Mouse (Mus musculus) G1E-ER4 (cell line): Measurements from ENCODE around the gene Pet100. TPM values are rescaled to one million over a fixed set of nuclear protein-coding genes. Genes with fewer than 3 reads are reported as not detected.

Source experiments
- GATA1 ChIP-seq: IDR thresholded peaks from one replicate; pipeline ENCODE4 v1.8.0; 2012; ENCODE audit warnings: low read length, inconsistent platforms
- polyA plus RNA-seq: library from polyadenylated mRNA; stranded (reverse); fragments of >175 nt; gene quantifications from 2 replicates; pipeline ENCODE4 v1.2.3, GENCODE M21; 2012

The Pet100 gene
- 50.5 and 55.8 TPM in 2 replicates for polyA plus RNA-seq

DNA sequence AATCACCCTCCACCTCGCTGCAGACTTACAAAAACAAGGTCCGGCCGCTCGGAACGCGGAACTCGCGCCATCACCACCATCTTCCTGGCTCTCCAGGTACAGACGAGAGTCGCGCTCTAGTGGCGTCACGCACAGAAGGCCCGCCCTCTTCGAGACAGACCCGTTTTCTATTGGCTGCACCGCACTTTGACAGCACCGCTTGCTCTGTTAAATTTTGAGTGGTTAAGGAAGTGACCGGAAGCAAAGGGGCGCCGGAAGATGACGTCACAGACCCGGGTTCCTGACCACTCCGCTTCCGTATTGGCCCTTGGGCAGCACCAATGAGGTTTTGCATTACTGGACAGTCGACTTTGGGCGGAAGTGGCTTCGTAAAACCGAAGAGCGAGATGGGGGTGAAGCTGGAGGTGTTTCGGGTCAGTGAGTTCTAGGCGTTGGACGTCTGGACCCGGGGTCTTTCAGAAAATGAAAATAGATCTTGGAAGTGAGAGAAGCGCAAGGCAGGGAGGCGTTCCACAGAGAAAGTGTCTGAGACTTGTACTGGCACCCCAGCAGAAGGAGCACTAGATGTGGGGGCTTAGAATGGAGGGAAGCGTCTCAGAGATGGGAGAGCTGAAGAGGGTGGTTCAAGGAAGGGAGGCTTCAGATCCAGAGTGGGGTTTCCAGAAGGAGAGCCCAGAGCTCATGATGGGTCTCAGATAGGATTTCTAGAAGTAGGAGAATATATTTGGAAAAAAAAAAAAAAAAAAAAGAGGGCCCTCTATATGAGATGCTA lies at the start of gene Pet100, which contains the start of gene Xab2:
Gene Pet100, plus strand, starts transcription at position 350 of the 772 bp plus-strand sequence.
Gene Xab2, minus strand, starts transcription at position 118 of the 772 bp plus-strand sequence.
- no peak for TF ChIP-seq GATA1

DNA sequence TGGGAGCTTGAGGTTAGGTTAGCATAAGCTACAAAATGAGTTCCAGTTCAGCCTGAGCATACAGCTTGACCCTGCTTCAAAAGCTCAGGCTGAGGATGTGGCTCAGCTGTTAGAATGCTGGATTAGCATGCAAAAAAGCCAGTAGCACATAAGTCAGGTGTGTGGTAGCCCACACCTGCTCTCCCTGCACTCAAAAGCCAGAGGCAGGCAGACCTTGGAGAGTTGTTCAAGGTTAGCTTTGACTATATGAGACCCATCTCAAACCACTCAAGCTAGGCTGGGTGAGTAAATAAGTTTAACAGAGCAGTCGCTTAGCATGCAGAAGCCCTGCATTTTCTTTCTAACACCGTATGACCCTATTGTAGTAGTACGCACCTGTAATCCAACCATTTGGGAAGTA lies 46.8 kb upstream of the Pet100 start:
- no peak for TF ChIP-seq GATA1

DNA sequence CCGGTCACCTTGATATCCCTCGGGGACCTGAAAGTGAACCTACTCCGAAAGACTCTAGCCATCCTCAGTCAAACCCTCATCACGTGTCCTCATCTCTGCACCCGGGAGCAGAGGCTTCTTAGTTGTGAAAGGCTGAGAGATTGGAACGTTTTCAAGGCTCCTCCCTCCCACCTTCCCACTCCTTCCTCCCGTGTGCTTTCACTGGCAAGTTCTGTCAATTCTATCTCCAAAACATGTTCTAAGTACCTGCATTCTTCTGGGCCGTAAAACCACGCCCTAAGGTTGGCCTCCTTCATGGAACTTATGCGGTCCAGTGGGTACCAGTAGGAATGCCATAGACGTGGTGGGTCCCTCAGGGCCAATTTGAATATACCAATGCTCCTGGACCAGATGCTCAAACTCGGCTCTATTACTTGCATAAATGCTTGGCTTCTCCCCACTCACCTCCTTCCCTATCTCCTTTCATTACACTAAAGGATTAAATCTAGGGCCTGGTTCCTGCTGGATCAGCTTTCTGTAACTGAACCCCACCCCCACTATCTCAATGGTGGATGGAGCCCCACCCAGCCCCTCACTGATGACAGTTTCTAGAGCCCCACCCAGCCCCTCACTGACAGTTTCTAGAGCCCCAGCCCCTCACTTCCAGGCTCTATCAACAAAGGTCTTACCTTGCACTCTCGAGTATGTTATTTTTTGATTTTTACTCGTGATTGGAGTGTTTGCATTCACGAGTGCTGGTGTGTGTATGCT lies 45.0 kb upstream of the Pet100 start:
- TF ChIP-seq GATA1, result no peak

DNA sequence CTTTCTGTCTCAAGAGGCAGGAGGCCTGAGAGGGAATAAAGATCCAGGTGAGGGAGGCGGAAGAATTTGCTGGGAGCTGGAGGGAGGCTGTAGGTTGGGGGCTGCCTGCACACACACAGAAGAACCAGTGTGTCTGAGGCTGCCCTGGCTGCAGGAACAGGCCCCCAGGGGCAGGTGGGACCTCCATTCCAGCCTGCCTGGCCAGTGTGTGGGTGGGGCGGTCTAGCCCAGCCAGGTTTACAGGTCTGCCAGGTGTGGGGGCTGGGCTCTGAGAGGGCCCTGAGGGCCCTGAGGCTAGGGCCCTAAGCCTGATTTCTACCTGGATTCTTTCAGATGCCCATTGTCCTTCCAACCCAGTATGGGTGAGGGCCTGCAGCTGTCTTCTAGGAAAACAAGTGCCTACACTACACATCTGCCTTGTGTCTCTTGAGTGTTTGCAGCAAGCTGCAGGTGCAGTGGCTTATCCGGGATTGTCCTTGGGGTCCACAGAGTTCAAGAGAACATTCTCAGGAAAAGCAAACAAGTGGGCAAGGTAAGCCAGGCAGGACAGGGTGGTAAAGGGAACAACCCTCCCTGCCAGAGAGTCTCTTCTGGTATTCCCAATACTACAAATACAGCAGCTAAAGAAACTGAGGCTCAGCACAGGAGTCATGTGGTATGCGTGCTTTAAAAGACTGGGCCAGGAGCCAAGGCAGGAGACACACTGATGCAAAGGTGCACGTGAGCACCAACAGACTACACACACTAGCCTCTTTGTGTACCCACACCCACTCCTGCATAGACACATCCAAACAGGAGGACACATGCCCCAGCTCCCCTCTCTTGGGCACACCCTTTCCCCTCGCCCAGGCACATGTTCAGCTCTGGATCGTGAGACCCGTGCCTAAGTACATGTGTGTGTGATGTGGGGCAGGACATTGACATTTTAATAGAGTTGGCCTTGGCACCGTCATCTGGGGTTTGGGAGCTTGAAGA lies 41.7 kb upstream of the Pet100 start:
- no peak for TF ChIP-seq GATA1

DNA sequence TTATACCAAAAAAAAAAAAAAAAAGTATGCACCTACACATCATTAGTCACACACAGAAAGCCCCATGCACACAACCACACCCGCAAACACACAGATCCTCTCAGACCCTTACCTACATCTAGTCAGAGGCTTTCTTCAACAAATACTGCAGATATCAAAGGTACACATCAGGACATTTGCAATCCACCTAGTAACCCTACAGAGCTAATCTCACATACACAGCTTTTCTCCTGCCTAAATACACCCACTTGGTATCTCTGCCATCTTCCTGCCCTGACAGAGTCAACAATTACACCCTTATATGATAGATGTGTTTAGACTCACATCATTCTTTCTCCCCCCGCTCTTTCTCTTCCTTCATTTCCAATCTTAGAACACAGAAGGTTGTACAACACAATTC lies 34.9 kb upstream of the Pet100 start:
- no peak for TF ChIP-seq GATA1

DNA sequence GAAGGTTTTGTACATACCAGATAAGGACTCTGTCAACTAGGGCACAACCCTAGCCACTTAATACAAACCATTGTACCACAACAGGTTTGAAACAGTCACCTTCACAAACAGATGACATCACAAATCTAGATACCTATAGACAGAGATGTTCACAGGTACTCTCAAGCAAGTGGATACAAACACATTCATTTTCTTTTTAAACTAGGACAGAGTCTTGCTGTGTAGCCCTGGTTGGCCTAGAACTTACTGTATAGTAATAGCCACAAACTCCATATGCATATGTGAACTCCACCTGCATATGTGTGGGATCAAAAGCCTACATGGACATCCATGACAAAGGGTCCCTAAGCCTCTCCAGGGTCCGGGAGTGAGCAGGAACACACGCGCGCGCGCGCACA lies 34.4 kb upstream of the Pet100 start, which contains the start of gene Camsap3:
Gene Camsap3, plus strand, starts transcription at position 301 of the 398 bp plus-strand sequence.
- TF ChIP-seq GATA1, result no peak

DNA sequence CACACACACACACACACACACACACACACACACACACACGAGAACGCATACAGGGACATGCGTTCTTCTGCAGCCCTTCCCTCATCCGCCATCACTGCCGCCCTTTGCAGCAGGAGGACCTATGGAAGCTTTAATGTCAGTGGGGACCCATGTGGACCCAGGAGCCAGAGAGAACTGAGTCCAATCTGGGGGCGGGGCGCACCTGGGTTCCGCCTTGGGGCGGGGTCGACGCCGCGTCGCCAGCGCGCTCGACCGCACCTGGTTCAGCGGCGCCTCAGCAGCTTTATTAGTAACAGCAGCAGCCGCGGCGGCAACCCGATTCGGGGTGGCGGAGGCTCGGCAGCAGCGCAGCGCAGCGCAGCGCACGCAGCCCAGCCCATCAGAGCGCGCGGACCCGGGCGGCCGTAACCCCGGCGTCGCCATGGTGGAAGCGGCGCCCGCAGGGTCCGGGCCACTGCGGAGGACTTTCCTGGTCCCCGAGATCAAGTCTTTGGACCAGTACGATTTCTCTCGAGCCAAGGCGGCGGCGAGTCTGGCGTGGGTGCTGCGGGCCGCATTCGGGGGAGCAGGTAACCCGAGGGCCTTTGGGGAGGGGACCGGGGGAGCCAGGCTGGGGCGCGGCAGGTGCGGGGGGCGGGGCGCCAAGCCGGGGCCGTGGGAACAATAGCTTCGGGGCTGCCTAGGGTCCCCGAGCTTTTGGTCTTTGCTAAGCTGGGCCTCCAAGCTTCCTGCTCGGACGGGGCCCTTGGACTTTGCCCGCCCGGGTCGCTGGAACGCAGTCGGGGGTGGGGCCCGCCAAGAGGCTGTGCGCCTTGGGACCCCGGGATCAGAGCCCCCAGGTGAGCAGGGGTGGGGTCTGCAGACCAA lies 33.7 kb upstream of the Pet100 start:
- no peak for TF ChIP-seq GATA1

DNA sequence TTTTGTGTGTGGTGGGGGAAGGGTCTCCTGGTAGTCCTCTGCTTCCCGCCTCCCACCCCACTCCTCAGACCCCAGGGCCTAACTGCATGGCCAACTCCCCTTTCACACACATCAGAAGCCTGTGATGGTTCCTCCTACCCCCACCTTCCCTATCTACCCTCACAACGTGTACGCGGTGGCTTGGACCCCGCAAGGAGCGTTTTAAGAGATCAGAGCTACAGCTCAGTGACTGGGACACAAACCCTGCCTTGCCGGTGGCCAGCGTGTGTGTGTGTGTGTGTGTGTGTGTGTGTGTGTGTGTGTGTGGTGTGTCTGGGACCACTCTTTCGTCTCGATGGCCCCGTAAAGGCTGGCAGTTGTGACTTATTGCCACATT lies 33.1 kb upstream of the Pet100 start:
- TF ChIP-seq GATA1, result no peak

DNA sequence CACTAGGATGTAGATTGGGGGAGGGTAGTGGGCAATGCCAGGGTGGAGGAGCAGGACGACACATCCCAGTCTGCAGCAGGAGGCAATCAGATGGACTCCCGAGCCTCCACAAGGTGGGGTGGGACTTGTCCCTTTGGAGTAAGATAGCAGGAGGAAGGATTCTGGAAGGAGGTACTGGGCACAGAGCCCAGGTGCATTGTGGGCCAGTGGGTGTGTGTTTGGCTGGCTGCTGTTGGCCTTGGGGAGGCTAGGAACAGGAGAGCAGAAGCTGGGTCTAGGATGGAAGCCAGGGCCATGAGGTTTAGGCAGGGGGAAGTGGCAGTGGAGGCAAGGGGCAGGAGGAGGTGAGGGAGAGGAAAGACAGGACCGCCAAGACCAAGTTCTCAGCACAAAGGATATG lies 27.9 kb upstream of the Pet100 start:
- TF ChIP-seq GATA1, result no peak

DNA sequence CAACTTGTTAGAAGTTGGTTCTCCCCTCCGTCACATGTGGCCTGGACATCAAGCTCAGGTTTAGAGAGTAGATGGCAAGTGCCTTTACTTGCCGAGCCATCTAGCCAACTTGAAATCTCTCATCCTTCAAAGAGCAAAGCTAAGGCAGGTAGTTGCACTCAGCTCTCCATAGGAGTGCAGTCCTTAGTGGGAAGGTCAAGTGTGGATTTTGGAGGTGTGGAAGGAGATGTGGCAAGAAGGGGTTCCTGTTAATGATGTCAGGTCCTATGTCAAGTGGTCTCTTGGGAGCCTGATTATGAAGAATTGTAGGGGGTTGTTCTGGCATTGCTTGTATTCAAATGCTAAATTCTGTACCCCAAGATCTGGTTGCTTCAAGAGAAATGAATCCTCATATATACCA lies 26.9 kb upstream of the Pet100 start:
- no peak for TF ChIP-seq GATA1

DNA sequence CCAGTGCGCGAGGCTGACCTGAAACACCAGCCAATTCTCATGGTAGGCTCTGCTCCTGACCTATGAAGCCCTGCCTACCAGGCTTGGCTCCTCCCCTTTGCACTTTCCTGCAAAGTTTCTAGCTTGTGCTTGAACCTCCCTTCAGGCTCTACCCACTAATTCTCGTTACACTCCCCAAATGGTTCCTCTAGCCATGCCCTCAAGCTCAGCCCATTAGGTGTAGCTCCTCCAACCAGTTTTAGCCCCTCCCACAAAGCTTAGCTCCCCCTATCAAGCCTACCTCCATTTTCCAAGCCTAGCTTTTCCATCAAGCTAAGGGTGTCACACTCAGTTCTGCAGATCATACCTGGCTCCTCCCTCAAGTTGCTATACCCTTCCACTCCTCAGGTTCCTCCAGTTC lies 23.3 kb upstream of the Pet100 start:
- no peak for TF ChIP-seq GATA1

DNA sequence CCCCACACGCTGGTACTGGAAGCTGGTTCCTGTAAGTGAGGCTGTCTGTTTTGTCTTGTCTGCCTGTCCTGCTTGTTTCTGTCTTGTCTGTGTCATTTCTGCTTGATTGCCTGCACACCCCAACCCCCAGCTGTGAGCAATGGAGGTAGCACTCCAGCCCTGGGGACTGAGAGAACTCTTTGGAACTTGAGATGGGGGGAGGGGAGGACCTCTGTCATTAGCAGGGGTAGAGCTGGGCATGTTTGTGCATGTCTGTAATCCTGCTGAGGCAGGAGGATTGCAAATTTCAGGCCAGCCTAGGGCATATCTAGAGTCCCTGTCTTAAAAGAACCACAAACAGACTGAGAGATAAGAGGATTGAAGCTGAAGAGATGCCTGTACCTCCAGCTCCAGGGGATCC lies 22.1 kb upstream of the Pet100 start:
- no peak for TF ChIP-seq GATA1

DNA sequence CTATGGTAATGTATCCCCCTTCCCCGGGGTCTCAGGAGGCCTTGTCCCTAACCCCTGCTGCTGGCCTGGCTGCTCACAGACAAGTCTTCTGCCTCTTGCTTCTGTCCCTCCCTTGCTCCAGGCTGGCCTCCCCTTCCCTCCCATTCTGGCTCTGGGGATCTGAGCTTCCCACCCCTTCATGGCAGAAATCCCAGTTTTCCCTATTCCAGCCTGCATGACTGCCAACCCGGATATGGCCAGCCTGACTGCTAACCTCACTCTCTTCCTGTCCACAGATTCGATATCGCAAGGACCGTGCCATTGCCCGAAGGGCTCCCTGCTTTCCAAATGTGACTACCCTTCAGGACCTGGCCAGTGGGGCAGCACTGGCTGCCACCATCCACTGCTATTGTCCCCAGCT lies 20.9 kb upstream of the Pet100 start:
- TF ChIP-seq GATA1, result no peak

DNA sequence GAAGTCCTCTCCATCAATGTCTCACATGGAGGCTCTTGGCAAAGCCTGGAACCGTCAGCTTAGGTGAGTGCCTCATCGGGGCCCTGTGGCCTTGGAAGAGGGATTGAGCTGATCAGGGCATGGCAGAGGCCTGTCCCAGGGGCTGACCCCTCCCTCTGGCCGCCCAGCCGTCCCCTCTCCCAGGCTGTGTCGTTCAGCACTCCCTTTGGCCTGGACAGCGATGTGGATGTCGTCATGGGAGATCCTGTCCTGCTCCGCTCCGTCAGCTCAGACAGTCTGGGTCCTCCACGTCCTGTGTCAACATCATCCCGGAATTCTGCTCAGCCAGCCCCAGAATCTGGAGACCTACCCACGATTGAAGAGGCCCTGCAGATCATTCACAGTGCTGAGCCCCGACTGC lies 17.9 kb upstream of the Pet100 start:
- no peak for TF ChIP-seq GATA1

DNA sequence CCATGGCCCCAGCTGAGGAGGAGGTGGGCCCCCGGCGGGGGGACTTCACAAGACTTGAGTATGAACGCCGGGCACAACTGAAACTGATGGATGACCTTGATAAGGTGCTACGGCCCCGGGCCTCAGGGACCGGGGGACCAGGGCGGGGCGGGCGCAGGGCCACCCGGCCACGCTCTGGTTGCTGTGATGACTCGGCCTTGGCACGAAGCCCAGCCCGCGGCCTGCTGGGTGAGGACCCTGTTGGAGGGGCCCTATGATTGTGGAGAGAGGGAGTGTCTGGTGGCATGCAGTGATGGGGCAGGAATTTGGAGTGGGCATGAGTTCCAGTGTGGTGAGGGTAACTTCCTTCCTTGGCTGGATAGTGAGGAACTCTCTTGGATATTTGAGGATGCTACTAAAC lies 14.8 kb upstream of the Pet100 start:
- no peak for TF ChIP-seq GATA1
